Comparison of ENCODE assay signal across 10 mouse cellular contexts in genomic region chr6:114652209-114652608, GRCm38 (mm10). TPM values are rescaled to one million over a fixed set of nuclear protein-coding genes. Genes with fewer than 3 reads are reported as not detected.
DNase-seq lines count a peak whose midpoint lies in the region; ATAC-seq and TF ChIP-seq lines count a peak whose summit lies in the region.
"Had no signal": no experiment of that assay in that cellular context is flagged by ENCODE, and none has a peak within 500 bp of the region (broad histone marks: within the 10 kb centered on the region; RNA-seq: fewer than 3 reads in every experiment).

No protein-coding gene starts in this region.

- no peaks in the 10 kb centered on the region for H3K27me3 ChIP-seq in forebrain, postnatal 0 days (ENCODE audit: insufficient read depth, low read length)
- no peaks in the 10 kb centered on the region for H3K27me3 ChIP-seq in forebrain, embryonic 13.5 days
- H3K27me3 ChIP-seq in neural tube, embryonic 11.5 days (ENCODE audit: control insufficient read depth, insufficient read depth, low read length), result no peaks in the 10 kb centered on the region
- H3K27me3 ChIP-seq in liver, embryonic 13.5 days, result no peaks in the 10 kb centered on the region
- H3K27me3 ChIP-seq: limb, embryonic 12.5 days had no signal

- no peaks in the 10 kb centered on the region for H3K9me3 ChIP-seq in forebrain, postnatal 0 days (ENCODE audit: low read length)
- H3K9me3 ChIP-seq in forebrain, embryonic 13.5 days (replicated peaks), result no peaks in the 10 kb centered on the region
- H3K9me3 ChIP-seq in neural tube, embryonic 11.5 days (ENCODE audit: control insufficient read depth, low read length), result no peaks in the 10 kb centered on the region
- H3K9me3 ChIP-seq in liver, embryonic 13.5 days (replicated peaks), result no peaks in the 10 kb centered on the region
- H3K9me3 ChIP-seq: limb, embryonic 12.5 days had no signal

- 48% methylated on average over 3 of the region's 3 CpGs for WGBS in forebrain, postnatal 0 days
- 53% methylated on average over 3 of the region's 3 CpGs for WGBS in forebrain, embryonic 13.5 days
- 63% methylated on average over 3 of the region's 3 CpGs for WGBS in neural tube, embryonic 11.5 days
- WGBS in liver, embryonic 13.5 days (ENCODE audit: insufficient replicate concordance), result 74% methylated on average over 3 of the region's 3 CpGs

- no peak overlapping the region for H3K27ac ChIP-seq in forebrain, postnatal 0 days (ENCODE audit: low read depth, low read length)
- no peak overlapping the region for H3K27ac ChIP-seq in forebrain, embryonic 13.5 days
- no peak overlapping the region for H3K27ac ChIP-seq in neural tube, embryonic 11.5 days (ENCODE audit: low read depth, low read length)
- H3K27ac ChIP-seq in liver, embryonic 13.5 days, result no peak overlapping the region
- H3K27ac ChIP-seq: limb, embryonic 12.5 days had no signal

- H3K36me3 ChIP-seq in forebrain, postnatal 0 days (ENCODE audit: insufficient read depth), result no peaks in the 10 kb centered on the region
- H3K36me3 ChIP-seq in forebrain, embryonic 13.5 days (ENCODE audit: poor library complexity, severe bottlenecking), result no peaks in the 10 kb centered on the region
- H3K36me3 ChIP-seq in neural tube, embryonic 11.5 days (ENCODE audit: control insufficient read depth, insufficient read depth, low read length), result no peaks in the 10 kb centered on the region
- no peaks in the 10 kb centered on the region for H3K36me3 ChIP-seq in liver, embryonic 13.5 days
- H3K36me3 ChIP-seq: limb, embryonic 12.5 days had no signal

- no peak overlapping the region for H3K4me2 ChIP-seq in forebrain, postnatal 0 days (ENCODE audit: low read depth)
- H3K4me2 ChIP-seq in forebrain, embryonic 13.5 days, result no peak overlapping the region
- H3K4me2 ChIP-seq in neural tube, embryonic 11.5 days (ENCODE audit: low read depth), result no peak overlapping the region
- no peak overlapping the region for H3K4me2 ChIP-seq in liver, embryonic 13.5 days
- H3K4me2 ChIP-seq: limb, embryonic 12.5 days had no signal

- no peak for ATAC-seq in forebrain, postnatal 0 days
- no peak for ATAC-seq in forebrain, embryonic 13.5 days
- ATAC-seq in neural tube, embryonic 11.5 days (ENCODE audit: insufficient read depth, low FRiP score, low TSS enrichment), result peak; percentile 60; the same call in 1 of the 2 replicates
- peak; percentile 41; the same call in 1 of the 2 replicates for ATAC-seq in liver, embryonic 13.5 days (ENCODE audit: low read depth)
- ATAC-seq: activated CD4-positive, CD25-positive, alpha-beta regulatory T cell, adult 4 months had no signal

- no peaks in the 10 kb centered on the region for H3K4me1 ChIP-seq in forebrain, postnatal 0 days (ENCODE audit: insufficient read depth)
- peaks cover 14% of the 10 kb centered on the region for H3K4me1 ChIP-seq in forebrain, embryonic 13.5 days
- no peaks in the 10 kb centered on the region for H3K4me1 ChIP-seq in neural tube, embryonic 11.5 days (ENCODE audit: control insufficient read depth, insufficient read depth, low read length)
- peaks cover 6% of the 10 kb centered on the region; the same call in 1 of the 2 replicates for H3K4me1 ChIP-seq in liver, embryonic 13.5 days (replicated peaks)
- H3K4me1 ChIP-seq: limb, embryonic 12.5 days had no signal

- peak; percentile 20 for DNase-seq in forebrain, postnatal 0 days
- peak; percentile 41 for DNase-seq in neural tube, embryonic 11.5 days (ENCODE audit: low spot score)
- no peak for DNase-seq in neural tube, embryonic 10.5 days (ENCODE audit: extremely low spot score, low spot score)
- no peak for DNase-seq in liver, embryonic 13.5 days
- DNase-seq in retina, postnatal 1 day, result peak; percentile 90
- no peak for DNase-seq in heart, postnatal 36 days
- DNase-seq in cerebellum, adult 18-20 months, result no peak

- TF ChIP-seq CTCF in forebrain, postnatal 0 days (IDR thresholded peaks at IDR 0.05; ENCODE audit: low read depth), result no peak

- intact Hi-C loops in heart, postnatal 36 days (cut with DNase I), result no loop called here

- H3K9ac ChIP-seq in forebrain, postnatal 0 days, result no peak overlapping the region
- H3K9ac ChIP-seq in forebrain, embryonic 13.5 days, result no peak overlapping the region
- no peak overlapping the region for H3K9ac ChIP-seq in neural tube, embryonic 11.5 days (ENCODE audit: low read length)
- no peak overlapping the region for H3K9ac ChIP-seq in liver, embryonic 13.5 days
- H3K9ac ChIP-seq: limb, embryonic 12.5 days had no signal

- no peak overlapping the region for H3K4me3 ChIP-seq in forebrain, postnatal 0 days (ENCODE audit: low read depth, low read length)
- no peak overlapping the region for H3K4me3 ChIP-seq in forebrain, embryonic 13.5 days
- H3K4me3 ChIP-seq in neural tube, embryonic 11.5 days (ENCODE audit: low read depth, low read length), result no peak overlapping the region
- H3K4me3 ChIP-seq in liver, embryonic 13.5 days (replicated peaks), result no peak overlapping the region
- H3K4me3 ChIP-seq: limb, embryonic 12.5 days had no signal

RNA-seq across cellular contexts. Expression of gene Atg7, which starts 9.3 kb away (rescaled TPM):
- total RNA-seq in forebrain, postnatal 0 days (2014; rRNA removed), result 14.5 and 18.9 TPM in 2 replicates
- 18.9 and 19.1 TPM in 2 replicates for polyA plus RNA-seq in forebrain, postnatal 0 days (2015; fragmentation: Nextera tagmentation; extraction: Ambion mirVana)
- polyA plus RNA-seq in forebrain, embryonic 13.5 days (2015; fragmentation: Nextera tagmentation; extraction: Ambion mirVana), result 18.3 and 18.5 TPM in 2 replicates
- polyA plus RNA-seq in neural tube, embryonic 11.5 days (2014; fragmentation: Nextera tagmentation; extraction: Ambion mirVana), result 20.7 and 21.6 TPM in 2 replicates
- polyA plus RNA-seq in liver, embryonic 13.5 days (2015; fragmentation: Nextera tagmentation; extraction: Ambion mirVana), result 12.5 and 13.2 TPM in 2 replicates
- 10 to 100 TPM; 10.4 to 14.7 TPM for total RNA-seq in heart, postnatal 36 days (2021)

Comparison
In these comparisons a context has a peak if more than half of its experiments do, and no peak if none do; other contexts are left out.
1. DNase-seq: peak in forebrain, postnatal 0 days (single experiment), neural tube, embryonic 11.5 days (single experiment) and retina, postnatal 1 day (single experiment); none in neural tube, embryonic 10.5 days (single experiment), liver, embryonic 13.5 days (single experiment), heart, postnatal 36 days (0 of 2) and cerebellum, adult 18-20 months (0 of 2).
2. ATAC-seq: peak in neural tube, embryonic 11.5 days (single experiment) and liver, embryonic 13.5 days (single experiment); none in forebrain, postnatal 0 days (single experiment) and forebrain, embryonic 13.5 days (single experiment).